Mouse (Mus musculus) adrenal gland, postnatal 14 days (tissue): ENCODE measurements at regions not wholly inside any gene's neighbourhood (a gene's known extent, or its start where the extent isn't known, plus 50 kb on each side); places are given as distances from the start of the nearest gene placed in this dataset.
A peak's percentile ranks its signal among the peaks of the same experiment; 100 is the strongest.

ENCODE experiments used
- DNase-seq: peaks from one replicate; pipeline ENCODE4 v3.0.0; 2021; ENCODE audit warnings: mixed read lengths

GRCm38 (mm10) chr13:45213116-45213834 is 134.8 kb downstream of the Gm9817 start:
- DNase-seq = peak; percentile 14

GRCm38 (mm10) chr13:45218251-45218650 is 139.8 kb downstream of the Gm9817 start:
- no peak for DNase-seq

DNA sequence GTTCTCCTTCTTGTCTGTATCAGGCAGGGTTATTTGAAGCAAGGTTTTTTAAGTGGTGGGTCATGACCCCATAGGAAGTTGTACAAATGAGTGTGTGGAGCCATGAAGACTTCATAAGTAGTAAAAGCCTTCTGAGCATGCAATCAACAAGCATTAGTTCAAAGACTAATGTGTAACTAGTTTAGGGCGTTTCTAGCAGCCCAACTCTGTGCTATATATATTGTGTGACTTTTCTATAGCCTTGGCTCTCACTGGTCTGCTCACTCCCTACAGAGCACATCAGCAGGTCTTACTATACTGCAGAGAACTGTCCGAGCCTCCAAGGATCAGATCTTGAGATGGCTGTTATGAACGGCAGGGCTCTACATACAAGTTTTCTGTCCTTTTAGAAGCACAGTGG is 141.2 kb downstream of the Gm9817 start:
- DNase-seq = no peak

DNA sequence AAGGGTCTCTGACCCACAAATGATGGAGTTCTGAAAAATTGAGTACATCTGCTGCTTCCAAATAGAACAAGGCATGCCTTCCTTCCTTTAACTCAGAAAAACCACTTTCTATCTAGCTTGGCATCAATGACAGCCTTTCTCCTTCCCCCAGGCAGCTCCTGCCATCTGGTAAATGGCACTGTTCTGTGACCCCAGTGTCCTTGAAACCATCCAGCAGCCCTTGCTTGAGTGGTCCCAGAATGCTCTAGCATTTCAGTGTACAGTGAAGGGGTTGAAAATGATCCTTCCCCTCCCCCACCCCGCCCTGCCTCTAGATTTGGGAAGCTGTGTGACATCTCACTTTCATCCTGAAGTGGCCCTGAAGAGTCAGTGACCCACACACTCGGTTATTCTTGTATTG is 152.3 kb downstream of the Gm9817 start:
- no peak for DNase-seq

- DNase-seq = no peak
Measured at GRCm38 (mm10) chr13:45235236-45235635, 154.3 kb upstream of the Mylip start.

DNA sequence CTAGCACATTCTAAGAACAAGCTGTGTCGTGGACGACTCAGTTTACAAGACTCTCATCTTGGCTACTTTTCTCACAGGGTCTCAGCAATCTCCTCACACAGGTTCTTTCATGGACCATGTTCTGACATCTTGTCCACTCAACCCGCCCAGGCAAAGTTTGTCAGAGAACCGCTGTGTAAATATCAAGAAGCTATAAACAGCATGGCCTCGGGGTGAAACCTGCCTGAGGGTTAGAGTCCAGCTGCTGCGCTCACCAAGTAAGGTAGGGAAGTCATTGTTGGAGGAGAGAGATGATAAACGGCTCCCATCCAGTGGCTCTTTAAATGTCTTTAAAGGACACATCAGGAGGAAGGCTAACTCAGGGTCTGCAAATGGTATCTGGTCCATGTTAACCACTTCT is 151.3 kb upstream of the Mylip start:
- no peak for DNase-seq

GRCm38 (mm10) chr13:45239153-45239552 is 150.4 kb upstream of the Mylip start:
- DNase-seq = peak; percentile 69

DNA sequence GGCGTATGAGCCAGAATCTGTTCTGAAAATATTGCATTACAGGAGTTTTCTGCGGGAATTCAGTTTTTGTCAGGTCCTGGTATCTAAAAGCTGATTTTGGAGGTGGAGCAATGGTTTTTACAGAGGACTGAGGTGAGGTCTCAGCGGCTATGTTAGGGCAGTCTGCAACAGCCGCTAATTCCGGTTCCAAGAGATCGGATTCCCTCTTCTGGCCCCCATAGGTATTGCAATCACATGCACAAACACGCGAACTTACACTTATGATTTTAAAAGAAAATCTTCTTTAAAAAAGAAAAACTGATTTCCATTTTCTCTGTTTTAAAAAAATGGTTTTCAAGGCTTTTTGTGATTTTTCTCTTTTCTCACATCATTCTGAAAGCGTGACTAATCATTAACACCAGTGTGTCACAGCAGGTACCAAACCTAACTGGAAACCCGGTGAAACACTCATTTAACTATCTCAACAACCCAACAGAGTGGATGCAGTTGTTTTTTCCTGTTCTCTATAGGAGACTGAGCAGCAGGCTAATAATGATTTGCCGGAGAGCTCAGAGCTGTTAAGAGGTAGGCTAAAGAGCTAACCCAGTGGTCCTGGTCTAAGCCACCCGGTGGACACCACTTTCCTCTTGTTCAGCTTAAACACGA is 149.4 kb upstream of the Mylip start:
- DNase-seq = no peak

GRCm38 (mm10) chr13:45242261-45242660 is 147.3 kb upstream of the Mylip start:
- no peak for DNase-seq

DNA sequence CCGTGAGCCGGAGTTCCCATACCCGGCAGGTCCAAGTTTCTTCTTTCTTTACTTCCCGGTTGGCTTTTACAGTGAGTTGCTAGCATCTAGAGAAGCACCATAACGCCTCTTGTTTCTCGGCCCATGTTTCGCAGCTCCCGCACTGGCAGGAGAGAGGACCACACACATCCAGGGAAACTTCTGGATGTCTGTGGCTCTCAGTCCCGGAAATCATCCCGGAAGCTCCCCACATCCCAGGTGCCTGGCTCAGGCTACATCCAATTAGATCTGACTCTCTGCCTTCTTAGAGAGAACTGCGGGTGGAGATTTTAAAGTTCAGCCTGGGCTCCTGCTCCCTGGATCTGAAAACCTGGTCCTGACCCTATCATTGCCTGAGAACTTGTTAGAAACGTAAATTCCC is 146.8 kb upstream of the Mylip start:
- no peak for DNase-seq

DNA sequence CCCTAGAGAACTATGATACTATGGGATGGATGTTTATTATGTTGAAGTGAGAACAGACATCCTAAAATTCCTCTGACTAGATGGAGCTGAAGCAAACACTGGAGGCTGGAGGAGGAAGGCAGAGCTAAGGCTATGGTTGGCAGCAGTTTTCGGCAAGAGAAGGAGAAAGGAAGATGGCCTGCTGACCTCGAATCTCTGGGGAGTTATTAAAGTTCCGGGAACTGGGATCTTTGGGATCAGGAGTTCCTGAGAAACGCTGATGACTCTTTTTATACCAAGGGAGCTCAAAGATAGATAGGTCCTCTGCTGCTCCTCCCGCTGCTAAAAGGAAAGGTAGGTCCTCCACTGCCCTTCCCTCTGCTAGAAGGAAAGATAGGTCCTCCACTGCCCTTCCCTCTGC is 143.9 kb upstream of the Mylip start:
- DNase-seq = no peak

GRCm38 (mm10) chr13:45246341-45246740 is 143.2 kb upstream of the Mylip start:
- no peak for DNase-seq

DNA sequence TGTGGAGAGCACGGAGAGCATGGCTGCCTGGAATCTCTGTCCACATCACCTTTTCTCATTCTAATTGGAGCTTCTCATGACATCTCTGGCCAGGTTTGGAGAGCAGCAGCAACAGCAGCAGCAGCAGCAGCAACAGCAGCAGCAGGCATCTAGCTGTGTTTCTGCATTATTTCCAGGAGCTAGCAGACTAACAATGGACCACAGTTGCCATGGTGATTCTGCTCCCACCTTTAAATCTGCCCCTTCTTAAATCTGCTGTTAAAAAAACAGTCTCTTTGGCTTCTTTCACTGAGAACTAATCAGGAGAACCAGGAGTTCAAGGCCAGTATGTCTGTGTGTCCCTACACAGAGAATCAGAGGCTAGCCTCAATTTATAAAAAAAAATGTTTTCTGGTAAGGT is 139.5 kb upstream of the Mylip start:
- DNase-seq = no peak

- no peak for DNase-seq
Measured at GRCm38 (mm10) chr13:45251068-45251467, 138.5 kb upstream of the Mylip start.

- DNase-seq = no peak
Measured at GRCm38 (mm10) chr13:45252126-45252525, 137.4 kb upstream of the Mylip start.

DNA sequence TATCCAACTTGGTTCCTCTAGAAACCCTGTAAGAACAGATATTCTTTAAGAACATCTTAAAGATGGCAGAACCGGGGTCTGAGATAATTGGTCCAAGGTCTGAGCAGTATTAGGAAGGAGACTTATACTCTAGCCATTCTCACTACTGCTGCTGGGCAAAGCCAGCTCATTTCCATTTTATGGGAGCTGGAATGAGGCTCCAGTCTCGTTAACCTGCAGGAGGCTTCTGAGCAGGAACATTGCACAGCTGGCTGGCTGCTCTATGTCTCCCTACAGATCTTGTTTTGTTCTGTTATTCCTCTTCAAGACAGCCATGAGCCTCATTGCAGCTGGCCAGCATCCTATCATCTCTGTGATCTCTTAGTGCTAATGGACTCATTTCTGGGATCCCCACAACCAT is 136.3 kb upstream of the Mylip start:
- DNase-seq = no peak

- DNase-seq = no peak
Measured at GRCm38 (mm10) chr13:45255277-45255676, 134.3 kb upstream of the Mylip start.

DNA sequence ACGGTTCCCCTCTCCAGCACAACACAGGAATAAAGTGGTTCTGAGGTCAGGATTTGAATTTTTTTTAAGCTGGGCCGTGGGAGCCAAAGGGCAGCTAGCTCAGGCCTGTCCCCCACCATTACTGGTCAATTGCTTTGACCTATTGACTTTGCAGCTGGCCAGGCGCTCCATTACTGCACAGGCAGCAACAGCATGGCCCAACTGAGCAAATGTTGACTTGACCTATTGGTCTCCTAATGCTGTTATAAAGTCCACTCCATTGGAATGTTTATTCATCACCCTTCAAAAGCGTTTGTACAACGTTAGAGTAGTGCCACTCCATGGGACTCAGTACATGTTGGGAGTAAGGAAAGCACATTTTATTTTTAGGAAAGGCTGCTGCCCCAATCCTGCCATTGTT is 127.5 kb upstream of the Mylip start:
- no peak for DNase-seq

DNA sequence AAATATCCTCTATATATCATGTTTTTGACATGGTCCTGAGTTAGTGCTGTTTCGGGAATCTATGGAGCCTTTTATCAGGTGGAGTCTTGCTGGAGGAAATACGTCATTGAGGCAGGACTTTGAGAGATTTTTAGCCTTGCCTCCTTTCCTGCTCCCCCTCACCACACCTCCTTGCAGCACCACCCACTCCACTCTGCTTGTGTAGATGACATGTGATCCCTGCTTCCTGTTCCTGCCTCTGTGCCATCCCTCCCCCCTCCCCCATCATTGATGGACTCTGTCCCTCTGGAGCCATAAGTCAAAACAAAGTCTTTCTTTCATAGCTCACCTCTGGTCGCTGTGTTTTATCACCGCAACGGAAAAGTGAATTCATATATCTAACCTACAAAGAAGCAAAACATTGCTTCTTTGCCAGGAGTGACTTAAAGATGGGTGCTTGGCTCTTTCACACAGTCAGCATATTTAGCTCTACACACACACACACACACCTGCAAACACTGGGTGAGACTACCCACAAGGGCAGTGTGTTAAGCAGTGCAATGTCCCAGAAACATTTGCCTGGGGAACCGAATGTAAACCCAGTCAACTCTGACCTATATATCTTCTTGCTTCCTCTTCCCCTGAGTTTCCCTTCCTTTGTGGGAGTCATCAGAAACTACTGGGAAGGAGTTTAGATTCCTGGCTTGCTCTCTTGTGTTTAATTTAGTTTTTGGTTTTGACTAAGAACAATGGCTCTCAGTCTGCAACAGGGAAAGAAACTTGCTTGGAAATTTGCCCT is 123.1 kb upstream of the Mylip start:
- DNase-seq = no peak

GRCm38 (mm10) chr13:45267446-45267845 is 122.1 kb upstream of the Mylip start:
- DNase-seq = no peak

GRCm38 (mm10) chr13:45267906-45268305 is 121.6 kb upstream of the Mylip start:
- no peak for DNase-seq

DNA sequence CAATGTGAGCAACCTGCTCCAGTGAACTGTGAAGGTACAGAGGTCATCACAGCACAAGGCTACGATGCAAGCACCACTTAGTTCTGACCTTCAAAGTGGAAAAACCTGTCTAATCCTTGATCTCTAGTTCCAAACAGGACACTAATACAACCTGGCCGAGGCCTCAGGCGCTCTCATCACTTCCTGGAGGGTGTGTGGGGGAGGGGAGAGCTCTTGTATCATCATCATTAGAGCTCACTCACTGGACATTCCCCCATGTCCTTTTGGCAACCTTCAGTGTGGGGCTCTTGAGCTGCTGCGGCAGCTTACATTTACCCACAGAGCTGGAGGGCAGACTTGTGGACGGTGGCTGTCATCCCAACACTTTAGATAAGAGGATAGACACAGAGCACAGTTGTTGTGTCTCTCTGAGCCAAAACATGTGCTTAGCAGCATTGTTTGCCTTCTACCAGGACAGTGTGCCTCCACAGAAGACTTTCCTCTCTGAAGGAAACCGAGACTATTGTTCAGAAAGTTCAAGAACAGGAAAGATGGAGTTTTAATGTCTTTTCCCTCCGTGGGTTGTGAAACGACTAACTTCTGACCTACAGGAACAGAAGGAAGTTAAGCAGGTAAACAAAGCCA is 115.2 kb upstream of the Mylip start:
- peak; percentile 32 for DNase-seq

DNA sequence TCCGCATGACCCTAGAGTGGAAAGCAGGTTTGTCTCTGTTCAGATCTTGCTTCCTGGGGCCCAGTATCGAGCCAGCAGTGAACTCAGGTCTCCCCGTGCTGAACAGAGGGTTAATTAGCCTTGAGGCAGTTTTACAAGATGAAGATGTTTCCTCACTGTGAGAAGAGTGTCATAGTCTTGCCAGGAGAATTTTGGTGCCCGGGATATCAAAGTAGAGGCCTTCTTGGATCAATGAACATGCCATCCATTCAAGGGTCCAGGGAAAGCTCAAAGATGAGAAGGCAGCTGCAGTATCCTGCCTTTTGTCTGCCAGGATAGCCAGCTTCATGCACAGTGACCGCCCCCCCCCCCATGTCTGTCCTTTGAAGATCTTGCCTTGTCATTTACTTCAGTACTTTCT is 114.2 kb upstream of the Mylip start:
- no peak for DNase-seq
